Mouse (Mus musculus): ENCODE data around the gene Celf2. TPM values are rescaled to one million over a fixed set of nuclear protein-coding genes. Genes with fewer than 3 reads are reported as not detected.

Gene Celf2
- polyA plus RNA-seq, 1 experiment, result 17.4 TPM

DNA sequence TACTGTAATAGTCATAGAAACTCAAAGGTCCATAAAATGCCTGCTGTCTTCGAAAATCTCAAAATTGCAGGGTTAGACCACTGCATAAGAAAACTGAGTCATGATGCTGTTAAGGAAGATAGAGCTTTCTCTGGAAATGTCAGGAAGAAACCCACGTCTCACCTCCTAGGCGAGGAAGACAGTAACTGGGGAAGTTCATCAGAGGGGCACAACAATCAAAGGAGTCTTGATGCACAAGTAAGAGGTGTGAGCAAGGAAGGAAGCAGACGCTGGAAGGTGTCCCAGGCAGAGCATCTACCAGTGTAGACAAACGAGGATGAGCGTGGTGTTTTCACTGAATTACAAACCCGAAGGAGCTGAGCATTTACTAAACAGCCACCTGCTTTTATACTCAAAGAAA, 282.6 kb downstream of the Celf2 start:
- Histone ChIP-seq H3K4me1 (ENCODE audit: control insufficient read depth, insufficient read depth, low read length) (no peaks in the 10 kb centered on the region), H3K27ac (ENCODE audit: control insufficient read depth, insufficient read depth, low read depth, low read length) (no peak overlapping the region), H3K4me3 (ENCODE audit: control insufficient read depth, low read depth, low read length) (no peak overlapping the region), H3K36me3 (ENCODE audit: control insufficient read depth, insufficient read depth, low read length) (no peaks in the 10 kb centered on the region), H3K27me3 (ENCODE audit: control insufficient read depth, insufficient read depth, low read length) (no peaks in the 10 kb centered on the region)
- no peak for TF ChIP-seq CTCF (IDR thresholded peaks at IDR 0.05; ENCODE audit: control insufficient read depth, insufficient read depth, insufficient replicate concordance, low read depth, low read length)
- TF ChIP-seq POLR2A (IDR thresholded peaks at IDR 0.05; ENCODE audit: control insufficient read depth, low read depth, low read length), result no peak

- no peak overlapping the region for H3K27ac ChIP-seq (ENCODE audit: control insufficient read depth, insufficient read depth, low read depth, low read length)
- no peaks in the 10 kb centered on the region for H3K27me3 ChIP-seq (ENCODE audit: control insufficient read depth, insufficient read depth, low read length)
Measured at GRCm38 (mm10) chr2:7224346-7225071, 284.9 kb downstream of the Celf2 start.

DNA sequence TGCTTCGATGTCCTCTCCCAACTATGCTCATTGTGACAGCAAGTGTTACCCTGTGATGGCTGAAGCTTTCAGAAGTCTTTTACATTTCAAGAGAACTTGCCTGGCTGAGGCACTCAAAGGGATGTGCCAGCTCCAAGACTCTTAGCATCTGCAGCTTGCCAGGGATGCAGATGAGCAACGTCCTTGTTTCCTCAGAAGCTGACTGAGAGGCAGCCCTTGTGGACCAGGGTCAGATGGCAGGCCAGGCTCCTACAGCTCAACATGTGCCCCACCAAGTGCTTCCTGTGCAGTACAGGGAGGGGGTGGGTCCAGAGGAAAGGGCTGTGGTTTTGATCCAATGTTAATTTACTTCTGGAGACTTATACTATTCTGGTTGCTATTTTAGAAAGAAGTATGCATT, 285.8 kb downstream of the Celf2 start:
- Histone ChIP-seq H3K27ac (ENCODE audit: control insufficient read depth, insufficient read depth, low read depth, low read length) (no peak overlapping the region), H3K4me1 (ENCODE audit: control insufficient read depth, insufficient read depth, low read length) (no peaks in the 10 kb centered on the region), H3K27me3 (ENCODE audit: control insufficient read depth, insufficient read depth, low read length) (no peaks in the 10 kb centered on the region), H3K36me3 (ENCODE audit: control insufficient read depth, insufficient read depth, low read length) (no peaks in the 10 kb centered on the region), H3K4me3 (ENCODE audit: control insufficient read depth, low read depth, low read length) (no peak overlapping the region)
- no peak for TF ChIP-seq POLR2A (IDR thresholded peaks at IDR 0.05; ENCODE audit: control insufficient read depth, low read depth, low read length)
- TF ChIP-seq CTCF (IDR thresholded peaks at IDR 0.05; ENCODE audit: control insufficient read depth, insufficient read depth, insufficient replicate concordance, low read depth, low read length), result no peak

More at GRCm38 (mm10) chr2:7224346-7225071, 284.9 kb downstream of the Celf2 start:
- no peaks in the 10 kb centered on the region for H3K4me1 ChIP-seq (ENCODE audit: control insufficient read depth, insufficient read depth, low read length)
- H3K36me3 ChIP-seq (ENCODE audit: control insufficient read depth, insufficient read depth, low read length), result no peaks in the 10 kb centered on the region
- no peak overlapping the region for H3K4me3 ChIP-seq (ENCODE audit: control insufficient read depth, low read depth, low read length)
- no peak for TF ChIP-seq CTCF (IDR thresholded peaks at IDR 0.05; ENCODE audit: control insufficient read depth, insufficient read depth, insufficient replicate concordance, low read depth, low read length)
- TF ChIP-seq POLR2A (IDR thresholded peaks at IDR 0.05; ENCODE audit: control insufficient read depth, low read depth, low read length), result no peak

DNA sequence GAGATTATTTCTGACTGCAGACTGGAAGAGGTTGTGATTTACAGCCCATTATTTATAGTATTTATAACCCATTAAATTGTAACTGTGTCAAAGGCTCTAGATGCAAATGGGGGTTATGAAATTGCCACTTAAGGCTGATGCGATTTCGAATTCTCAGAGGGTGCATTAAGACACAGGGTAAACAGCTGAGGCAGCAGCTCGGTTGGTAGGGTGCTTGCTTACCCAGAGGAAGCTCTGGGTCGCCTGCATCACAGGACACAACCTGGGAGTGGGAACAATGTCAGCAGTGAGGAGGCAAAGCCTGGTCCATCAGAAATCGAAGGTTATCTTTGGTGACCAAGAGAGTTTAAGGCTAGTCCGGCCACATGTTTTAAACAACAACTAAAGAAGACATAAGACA, 286.5 kb downstream of the Celf2 start:
- Histone ChIP-seq H3K27ac (ENCODE audit: control insufficient read depth, insufficient read depth, low read depth, low read length) (no peak overlapping the region), H3K36me3 (ENCODE audit: control insufficient read depth, insufficient read depth, low read length) (no peaks in the 10 kb centered on the region), H3K27me3 (ENCODE audit: control insufficient read depth, insufficient read depth, low read length) (no peaks in the 10 kb centered on the region), H3K4me1 (ENCODE audit: control insufficient read depth, insufficient read depth, low read length) (no peaks in the 10 kb centered on the region), H3K4me3 (ENCODE audit: control insufficient read depth, low read depth, low read length) (no peak overlapping the region)
- TF ChIP-seq CTCF (IDR thresholded peaks at IDR 0.05; ENCODE audit: control insufficient read depth, insufficient read depth, insufficient replicate concordance, low read depth, low read length), result no peak
- no peak for TF ChIP-seq POLR2A (IDR thresholded peaks at IDR 0.05; ENCODE audit: control insufficient read depth, low read depth, low read length)

DNA sequence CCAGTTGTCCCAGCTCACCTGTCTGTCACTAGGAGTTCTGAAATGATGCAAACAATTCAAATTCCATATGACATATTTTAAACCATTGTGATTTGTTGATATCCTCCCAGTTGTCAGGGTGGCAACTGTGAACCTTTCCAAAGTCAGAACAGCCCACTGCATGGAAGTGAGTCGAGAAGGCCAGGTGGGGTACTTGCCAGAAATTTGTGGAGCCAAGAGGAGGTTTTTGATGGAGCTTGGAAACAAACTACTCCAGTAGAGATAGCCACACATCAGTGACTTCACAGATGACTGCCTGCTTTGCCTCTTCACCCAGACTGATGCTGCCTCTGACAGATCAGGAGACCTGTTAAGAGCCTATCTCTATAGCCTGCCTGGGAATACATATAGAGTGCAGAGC, 287.5 kb downstream of the Celf2 start:
- Histone ChIP-seq H3K27me3 (ENCODE audit: control insufficient read depth, insufficient read depth, low read length) (no peaks in the 10 kb centered on the region), H3K4me3 (ENCODE audit: control insufficient read depth, low read depth, low read length) (peak overlapping the region; percentile 34), H3K4me1 (ENCODE audit: control insufficient read depth, insufficient read depth, low read length) (no peaks in the 10 kb centered on the region), H3K27ac (ENCODE audit: control insufficient read depth, insufficient read depth, low read depth, low read length) (no peak overlapping the region), H3K36me3 (ENCODE audit: control insufficient read depth, insufficient read depth, low read length) (no peaks in the 10 kb centered on the region)
- no peak for TF ChIP-seq CTCF (IDR thresholded peaks at IDR 0.05; ENCODE audit: control insufficient read depth, insufficient read depth, insufficient replicate concordance, low read depth, low read length)
- TF ChIP-seq POLR2A (IDR thresholded peaks at IDR 0.05; ENCODE audit: control insufficient read depth, low read depth, low read length), result no peak

GRCm38 (mm10) chr2:7218101-7218500, 291.3 kb downstream of the Celf2 start:
- no peaks in the 10 kb centered on the region for H3K27me3 ChIP-seq (ENCODE audit: control insufficient read depth, insufficient read depth, low read length)
- no peak for TF ChIP-seq POLR2A (IDR thresholded peaks at IDR 0.05; ENCODE audit: control insufficient read depth, low read depth, low read length)
- TF ChIP-seq CTCF (IDR thresholded peaks at IDR 0.05; ENCODE audit: control insufficient read depth, insufficient read depth, insufficient replicate concordance, low read depth, low read length), result no peak

GRCm38 (mm10) chr2:7207691-7208504, 301.5 kb downstream of the Celf2 start:
- Histone ChIP-seq H3K36me3 (ENCODE audit: control insufficient read depth, insufficient read depth, low read length) (no peaks in the 10 kb centered on the region), H3K27ac (ENCODE audit: control insufficient read depth, insufficient read depth, low read depth, low read length) (no peak overlapping the region), H3K27me3 (ENCODE audit: control insufficient read depth, insufficient read depth, low read length) (no peaks in the 10 kb centered on the region), H3K4me1 (ENCODE audit: control insufficient read depth, insufficient read depth, low read length) (no peaks in the 10 kb centered on the region), H3K4me3 (ENCODE audit: control insufficient read depth, low read depth, low read length) (no peak overlapping the region)
- TF ChIP-seq CTCF (IDR thresholded peaks at IDR 0.05; ENCODE audit: control insufficient read depth, insufficient read depth, insufficient replicate concordance, low read depth, low read length) (no peak), POLR2A (IDR thresholded peaks at IDR 0.05; ENCODE audit: control insufficient read depth, low read depth, low read length) (no peak)

More at GRCm38 (mm10) chr2:7218101-7218500, 291.3 kb downstream of the Celf2 start:
- H3K4me1 ChIP-seq (ENCODE audit: control insufficient read depth, insufficient read depth, low read length), result no peaks in the 10 kb centered on the region
- no peaks in the 10 kb centered on the region for H3K36me3 ChIP-seq (ENCODE audit: control insufficient read depth, insufficient read depth, low read length)
- H3K27ac ChIP-seq (ENCODE audit: control insufficient read depth, insufficient read depth, low read depth, low read length), result no peak overlapping the region
- no peak overlapping the region for H3K4me3 ChIP-seq (ENCODE audit: control insufficient read depth, low read depth, low read length)
